Mouse (Mus musculus): ENCODE data around the gene Cdkal1.

GRCm38 (mm10) chr13:29353888-29354415, 501.5 kb downstream of the Cdkal1 start:
- TF ChIP-seq CTCF (IDR thresholded peaks at IDR 0.05) (no peak), EP300 (IDR thresholded peaks at IDR 0.05; ENCODE audit: insufficient read depth, low read depth, low read length) (no peak)
